Mouse (Mus musculus): ENCODE results near the gene Aldh1a1. TPM values are rescaled to one million over a fixed set of nuclear protein-coding genes. Genes with fewer than 3 reads are reported as not detected.
"Not testable (repeated sequence)": the region's sequence is repeated elsewhere in the genome, so short reads cannot be mapped to it uniquely, and the experiment has no call there.

Aldh1a1 gene
- total RNA-seq, 2 experiments from 2014 or later, result 8.8 to 8.9 TPM

DNA sequence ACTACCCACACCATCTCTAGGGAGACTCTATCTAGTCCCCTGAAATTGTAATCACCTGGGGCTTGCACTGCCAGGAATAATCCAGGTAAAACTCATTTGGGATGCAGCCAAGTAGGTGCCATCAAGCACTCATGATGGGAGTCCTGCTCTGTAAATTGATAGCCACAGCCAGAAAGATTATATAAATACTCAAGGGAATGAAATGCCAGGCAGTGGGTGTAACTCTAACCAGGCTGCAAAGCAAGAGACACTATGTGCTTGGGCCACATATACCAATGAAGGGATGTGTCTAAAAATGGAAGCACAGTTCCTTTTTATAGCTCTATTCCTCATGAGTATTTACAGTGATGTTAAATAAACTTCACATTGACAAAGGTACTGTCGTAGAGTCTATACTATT lies 56.9 kb downstream of the Aldh1a1 start:
- no peak for DNase-seq (ENCODE audit: low spot score in 2 of 2)

DNA sequence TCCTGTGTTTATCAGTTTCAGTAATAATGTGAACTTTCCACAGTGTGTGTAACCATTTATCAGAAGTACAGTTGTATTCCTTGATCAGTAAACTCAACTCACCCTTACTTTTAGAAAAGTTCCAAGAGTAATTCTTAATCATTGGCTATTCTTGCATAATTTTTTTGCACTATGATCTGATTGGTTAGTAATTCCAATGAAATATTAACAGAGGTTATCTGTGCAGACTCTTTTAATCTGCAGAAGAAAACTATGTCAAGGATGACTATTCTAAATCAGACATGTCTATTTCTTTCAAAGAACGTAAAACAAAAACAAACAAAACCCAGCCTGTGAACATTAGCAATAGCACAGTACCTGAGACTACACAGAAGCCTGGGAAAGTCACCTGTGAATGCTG lies 62.9 kb downstream of the Aldh1a1 start:
- DNase-seq (ENCODE audit: low spot score in 2 of 2), result no peak

DNA sequence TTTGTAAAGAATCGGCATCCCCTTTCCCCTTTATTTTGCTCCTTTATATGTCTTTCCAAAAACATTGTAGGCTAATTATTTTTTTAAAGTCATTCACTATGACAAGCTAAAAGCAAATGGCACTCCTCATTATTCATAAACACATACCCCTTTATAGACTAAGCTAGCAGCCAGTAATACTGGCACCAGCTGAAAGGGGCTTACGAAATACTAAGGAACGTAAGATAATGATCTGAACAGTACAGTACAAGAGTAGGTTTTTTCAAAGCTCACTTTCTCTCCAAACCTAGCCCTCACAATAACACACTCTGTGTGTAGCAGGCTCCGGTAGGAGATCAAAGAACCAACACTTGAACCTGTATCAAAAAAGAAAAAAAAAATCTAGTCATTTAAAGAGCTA lies 64.7 kb downstream of the Aldh1a1 start:
- no peak for DNase-seq (ENCODE audit: low spot score in 2 of 2)

DNA sequence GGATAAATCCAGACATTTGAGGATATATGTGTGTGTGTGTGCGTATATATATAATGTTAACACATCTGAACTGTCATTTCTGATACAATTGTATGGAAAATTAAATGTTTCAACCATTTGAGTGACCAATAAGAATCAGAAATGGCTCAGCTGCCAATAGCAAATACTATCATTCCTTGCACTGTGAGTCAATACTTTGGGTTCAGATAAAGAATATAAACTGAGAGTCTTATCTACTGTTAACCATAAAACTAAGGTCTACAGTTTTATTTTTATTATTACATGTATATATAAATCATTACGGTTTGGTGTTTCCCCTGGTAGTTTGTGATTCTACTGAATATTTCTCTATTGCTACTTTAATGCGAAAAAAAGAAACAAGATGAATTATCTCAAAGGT lies 65.6 kb downstream of the Aldh1a1 start:
- DNase-seq (ENCODE audit: low spot score in 2 of 2), result no peak

DNA sequence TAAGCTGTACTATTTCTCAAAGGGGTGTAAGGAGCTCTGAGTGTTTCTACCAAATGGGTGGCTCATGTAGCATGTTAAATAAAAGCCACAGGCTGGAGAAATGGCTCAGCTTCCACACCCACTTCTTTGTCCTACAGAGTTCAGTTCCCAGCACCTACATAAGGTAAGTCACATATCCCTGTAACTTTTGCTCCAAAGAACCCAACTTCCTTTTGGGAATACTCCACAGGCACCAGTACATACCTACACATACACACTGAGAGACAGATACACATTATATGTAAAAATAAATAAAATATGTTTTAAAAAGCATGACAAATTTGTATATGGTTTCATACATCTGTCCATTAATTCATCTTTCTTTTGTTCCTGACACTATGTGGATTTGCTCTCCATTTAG lies 66.0 kb downstream of the Aldh1a1 start:
- DNase-seq (ENCODE audit: low spot score in 2 of 2), result no peak

DNA sequence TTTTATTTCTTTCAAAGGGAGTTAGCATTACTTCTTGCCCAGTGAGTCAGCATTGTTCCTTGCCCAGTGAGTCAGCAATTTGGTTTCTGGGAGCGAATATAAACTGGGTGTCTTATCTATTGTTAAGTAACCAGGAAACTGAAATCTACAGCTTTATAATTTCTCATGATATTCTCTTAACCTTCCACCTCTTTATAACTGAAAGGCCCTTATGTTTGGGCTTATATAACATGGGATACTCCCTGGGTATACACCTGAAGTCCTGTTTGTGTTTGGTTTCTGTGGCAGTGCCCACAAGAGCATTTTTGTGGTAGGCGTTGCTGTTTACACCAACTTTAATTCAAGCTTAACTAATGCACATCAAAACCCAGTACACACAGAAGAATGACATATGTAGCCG lies 66.4 kb downstream of the Aldh1a1 start:
- no peak for DNase-seq (ENCODE audit: low spot score in 2 of 2)

DNA sequence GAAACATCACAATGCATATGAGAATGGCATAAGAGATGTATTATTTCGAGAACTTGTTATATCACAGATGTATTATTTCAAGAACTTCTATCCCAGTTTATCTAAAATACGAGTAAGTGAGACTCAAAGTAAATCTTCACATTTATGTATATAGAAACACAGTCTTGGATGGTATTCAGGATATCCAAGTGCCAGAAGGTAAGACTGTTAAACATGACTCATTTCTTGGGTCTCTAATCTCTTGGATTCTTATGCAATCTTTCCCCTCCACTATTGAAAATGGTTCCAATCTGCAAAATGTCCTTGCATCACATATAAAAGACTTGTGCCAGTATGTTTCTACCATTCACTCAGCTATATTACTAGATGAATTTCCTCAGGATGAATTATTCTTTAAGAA lies 67.4 kb downstream of the Aldh1a1 start:
- no peak for DNase-seq (ENCODE audit: low spot score in 2 of 2)

DNA sequence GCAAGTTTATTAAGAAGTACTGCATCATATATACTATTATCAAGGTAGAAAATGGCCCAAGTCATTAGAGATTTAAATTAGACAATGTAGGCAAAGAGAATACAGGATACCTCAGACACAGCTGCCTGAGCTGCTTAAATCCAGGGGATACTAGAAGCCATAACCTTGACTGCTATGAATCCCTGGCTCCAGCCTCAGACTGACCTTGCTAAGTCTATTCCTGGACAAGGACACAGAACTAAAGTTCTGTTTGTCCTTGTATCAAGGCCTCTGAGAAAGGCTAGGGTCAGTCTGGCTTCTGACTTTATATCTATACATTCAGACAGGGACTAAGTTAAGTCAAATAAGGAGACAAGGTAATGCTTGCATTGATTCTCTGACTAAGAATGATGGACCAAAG lies 69.9 kb downstream of the Aldh1a1 start:
- DNase-seq (ENCODE audit: low spot score in 2 of 2), result no peak

DNA sequence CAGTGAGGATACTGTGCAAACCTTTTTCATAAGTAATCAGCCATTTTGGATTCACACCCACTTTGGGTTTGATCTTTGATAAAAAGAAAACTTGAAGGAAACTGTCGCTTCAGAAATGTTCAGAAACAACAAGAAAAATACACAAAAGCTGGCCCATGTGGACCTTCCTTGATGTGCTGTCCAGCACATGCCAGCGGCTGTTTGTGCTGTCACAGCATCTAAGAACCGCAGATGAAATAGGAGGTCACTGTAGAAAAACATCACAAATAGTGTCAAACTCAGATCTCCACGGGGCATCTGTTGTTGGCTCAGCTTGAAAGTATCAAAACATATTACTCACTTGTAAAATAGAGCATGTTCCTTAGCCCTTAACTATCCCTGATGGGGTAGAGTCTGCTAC lies 73.8 kb downstream of the Aldh1a1 start:
- no peak for DNase-seq (ENCODE audit: low spot score in 2 of 2)

DNA sequence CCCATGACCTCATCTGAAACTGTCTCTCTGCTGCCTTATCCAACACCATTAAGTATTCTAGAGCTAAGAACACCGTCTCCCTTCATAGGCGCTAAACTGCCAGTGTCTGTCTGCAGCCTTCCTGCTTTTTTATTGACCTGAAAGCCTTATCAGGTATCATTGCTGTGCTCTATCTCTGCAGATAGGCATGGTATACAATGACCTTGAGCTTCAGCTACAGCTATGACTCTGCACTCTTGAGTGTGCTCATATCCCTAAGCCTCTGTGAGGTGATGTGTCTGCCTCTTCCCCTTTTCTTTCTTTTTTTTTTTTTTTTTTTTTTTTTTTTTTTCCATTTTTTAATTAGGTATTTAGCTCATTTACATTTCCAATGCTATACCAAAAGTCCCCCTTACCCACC lies 74.5 kb downstream of the Aldh1a1 start:
- DNase-seq (ENCODE audit: low spot score in 2 of 2), result no peak

DNA sequence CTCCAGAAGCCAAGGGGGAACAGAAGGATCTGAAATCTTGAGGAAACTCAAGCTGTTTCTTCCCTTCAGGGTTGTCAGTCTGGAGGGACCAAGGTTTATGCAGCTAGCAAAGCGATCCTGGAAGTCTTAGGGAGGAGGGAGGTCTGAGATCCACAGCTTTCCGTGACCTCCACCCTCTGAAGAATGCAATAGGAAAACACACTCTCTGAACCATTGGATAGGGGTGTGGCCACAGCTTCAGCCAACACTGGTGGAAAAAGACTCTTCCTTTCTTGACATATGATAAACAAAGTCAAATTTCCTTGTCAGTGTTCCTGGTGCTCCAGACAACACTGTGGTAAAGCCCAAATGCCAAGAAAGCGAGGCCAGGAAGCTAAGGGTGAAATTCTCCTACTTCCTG lies 84.5 kb downstream of the Aldh1a1 start:
- no peak for DNase-seq (ENCODE audit: low spot score in 2 of 2)

DNA sequence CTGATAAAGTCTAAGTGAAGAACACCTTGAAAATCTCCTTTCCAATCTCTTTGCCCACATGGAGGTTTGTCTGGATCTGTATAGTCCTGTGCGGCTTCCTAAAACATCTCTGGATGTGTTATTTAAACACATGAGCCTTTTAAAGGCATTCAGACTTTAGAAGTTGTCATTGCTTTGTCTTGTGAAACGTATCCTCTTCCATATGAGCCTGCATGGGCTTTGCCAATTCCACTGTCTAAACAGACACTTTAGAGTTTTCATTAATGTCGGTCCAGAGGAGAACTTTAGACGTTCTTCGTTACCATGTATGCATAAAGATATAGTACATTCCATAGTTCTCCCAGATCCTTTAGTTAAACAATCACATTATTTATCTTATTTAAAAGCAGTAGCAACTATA lies 84.9 kb downstream of the Aldh1a1 start:
- DNase-seq (ENCODE audit: low spot score in 2 of 2), result no peak

DNA sequence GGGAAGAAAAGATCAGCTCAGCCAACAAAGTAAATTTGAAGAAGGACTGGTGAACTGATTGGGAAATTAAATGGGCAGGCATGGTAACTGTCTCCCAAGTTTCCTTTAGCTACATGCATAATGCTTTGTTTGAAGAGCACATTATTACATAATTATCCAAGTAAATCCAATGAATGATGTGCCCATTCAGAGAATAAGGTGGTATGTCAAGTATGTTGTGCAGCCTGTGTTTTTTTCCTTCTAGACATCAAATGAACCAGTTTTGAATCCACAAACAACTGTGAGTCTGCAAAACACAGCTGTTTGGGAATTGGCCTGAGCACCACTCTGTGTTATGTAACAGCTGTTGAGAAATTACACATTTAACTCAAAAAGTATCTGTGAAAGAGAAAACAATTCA lies 107.4 kb downstream of the Aldh1a1 start:
- DNase-seq (ENCODE audit: low spot score in 2 of 2), result no peak

DNA sequence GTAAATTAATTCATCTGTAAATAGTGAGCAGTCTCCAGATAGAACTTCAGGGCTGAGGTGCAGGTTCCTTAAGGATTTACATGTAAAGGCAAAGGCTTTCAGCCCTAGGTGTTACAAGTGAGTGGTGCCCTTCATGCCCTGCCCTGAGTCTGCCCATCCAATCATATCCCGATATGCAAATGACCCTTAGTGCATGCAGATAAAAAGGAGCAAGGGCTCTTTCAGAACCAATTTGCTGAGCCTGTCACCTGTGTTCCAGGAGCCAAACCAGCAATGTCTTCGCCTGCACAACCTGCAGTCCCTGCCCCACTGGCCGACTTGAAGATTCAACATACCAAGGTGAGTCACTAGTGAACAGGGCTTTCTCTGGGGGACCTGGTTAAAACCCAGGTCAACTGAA lies 109.2 kb downstream of the Aldh1a1 start:
- DNase-seq (ENCODE audit: low spot score in 2 of 2), result no peak

DNA sequence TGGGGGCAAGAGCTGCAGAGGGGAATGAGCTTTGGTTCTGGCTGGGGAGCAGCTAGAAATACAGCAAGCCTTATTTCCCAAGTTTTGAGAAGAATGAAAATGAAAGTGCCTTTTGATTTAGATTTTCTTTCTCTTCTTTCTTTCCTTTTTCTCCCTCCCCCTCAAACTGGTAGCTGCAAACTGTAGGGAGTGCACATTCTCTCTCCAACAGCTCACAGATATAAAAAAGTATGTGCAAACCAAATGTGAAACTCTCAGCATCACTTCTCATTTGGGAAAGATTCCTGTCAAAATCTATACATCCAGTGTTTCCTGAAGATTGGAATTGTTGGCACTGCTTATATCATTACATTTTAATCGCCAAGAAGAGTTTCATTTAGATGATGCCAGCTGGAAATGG lies 110.7 kb downstream of the Aldh1a1 start:
- DNase-seq (ENCODE audit: low spot score in 2 of 2), result no peak

DNA sequence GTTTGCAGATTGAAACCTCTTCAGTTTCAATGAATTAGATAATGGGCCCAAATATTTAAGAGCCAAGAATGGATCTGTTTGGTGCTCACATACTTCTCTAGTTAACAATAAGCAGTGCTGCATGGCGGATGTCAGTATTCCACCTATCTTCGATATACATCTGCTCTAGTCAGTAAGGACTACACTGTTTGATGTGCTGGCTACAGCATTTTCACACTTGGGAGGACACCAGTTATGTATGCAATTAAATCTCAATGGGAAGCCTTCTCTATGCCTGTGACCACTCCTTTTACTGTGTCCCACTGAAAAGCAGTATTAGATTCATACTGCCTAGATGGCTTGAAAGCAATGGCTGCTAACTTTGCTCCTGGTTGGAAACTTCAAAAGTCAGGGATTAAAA lies 111.4 kb downstream of the Aldh1a1 start:
- no peak for DNase-seq (ENCODE audit: low spot score in 2 of 2)

DNA sequence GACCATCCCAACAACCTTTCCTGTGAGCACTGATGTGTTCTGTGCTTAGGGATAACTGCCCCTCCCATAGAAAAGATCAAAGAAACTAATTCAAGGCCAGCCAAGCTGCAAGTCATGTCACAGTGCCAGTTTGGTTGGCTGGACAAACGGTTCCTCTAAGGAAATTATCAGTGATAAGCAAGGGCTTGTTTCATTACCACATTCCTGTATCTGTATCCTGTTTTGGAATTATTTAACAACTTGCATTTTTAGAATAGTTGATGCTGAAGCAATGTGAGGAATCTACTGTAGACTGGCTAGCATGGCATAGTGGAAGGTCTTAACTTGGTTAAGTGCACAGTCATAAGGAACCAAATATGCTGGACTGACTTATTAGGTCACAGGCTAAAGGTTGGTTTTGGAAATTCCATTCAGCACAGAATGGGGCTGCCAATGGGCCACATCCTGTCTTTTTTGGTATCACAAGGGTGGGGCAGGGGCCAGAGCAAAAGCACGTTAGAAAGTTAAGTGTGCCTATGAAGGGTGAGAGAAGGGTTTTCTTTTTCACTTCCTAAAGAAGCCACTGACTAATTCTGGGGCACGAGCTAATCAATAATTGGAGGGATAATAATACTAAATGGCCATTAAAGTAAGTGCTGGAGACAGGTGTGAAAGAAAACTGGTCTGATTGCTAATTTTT lies 121.9 kb downstream of the Aldh1a1 start:
- no peak for DNase-seq (ENCODE audit: low spot score in 2 of 2)

DNA sequence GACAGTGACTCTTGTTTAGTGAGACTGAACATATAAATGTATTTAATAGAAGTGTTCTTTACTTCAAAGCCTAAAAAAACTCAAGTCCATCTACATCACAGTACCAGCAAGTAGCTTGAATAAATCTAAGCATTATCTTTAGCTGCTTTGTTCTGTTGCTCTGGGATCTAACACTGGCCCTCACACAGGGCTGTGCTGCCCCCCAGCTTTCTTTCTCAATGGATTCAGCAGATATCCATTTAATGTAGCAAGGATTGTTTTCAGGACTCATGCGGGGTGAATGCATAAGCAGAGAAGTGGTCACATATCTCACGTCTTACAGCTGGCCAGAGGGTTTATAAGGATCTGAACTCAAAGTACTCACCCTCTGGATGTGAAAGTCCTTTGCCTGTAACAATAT lies 129.9 kb downstream of the Aldh1a1 start:
- no peak for DNase-seq (ENCODE audit: low spot score in 2 of 2)

DNA sequence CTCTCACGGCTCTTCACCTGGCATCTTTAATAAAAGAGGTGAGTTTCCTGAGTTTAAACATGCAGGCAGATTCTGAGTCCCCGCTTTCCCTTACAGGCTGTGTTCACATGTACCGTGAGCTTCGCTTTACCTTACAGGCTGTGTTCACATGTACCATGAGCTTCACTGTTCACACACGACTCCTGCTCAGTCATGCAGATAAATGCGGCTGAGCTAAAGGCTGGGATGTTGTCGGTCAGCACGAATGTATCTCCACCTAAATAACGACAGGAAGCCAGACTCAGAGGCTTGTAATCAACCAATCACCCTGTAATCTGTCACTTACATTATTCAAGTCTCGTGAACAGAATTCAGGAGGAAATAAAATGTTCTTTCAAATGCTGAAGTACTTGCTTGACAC lies 130.9 kb downstream of the Aldh1a1 start:
- DNase-seq (ENCODE audit: low spot score in 2 of 2), result no peak

DNA sequence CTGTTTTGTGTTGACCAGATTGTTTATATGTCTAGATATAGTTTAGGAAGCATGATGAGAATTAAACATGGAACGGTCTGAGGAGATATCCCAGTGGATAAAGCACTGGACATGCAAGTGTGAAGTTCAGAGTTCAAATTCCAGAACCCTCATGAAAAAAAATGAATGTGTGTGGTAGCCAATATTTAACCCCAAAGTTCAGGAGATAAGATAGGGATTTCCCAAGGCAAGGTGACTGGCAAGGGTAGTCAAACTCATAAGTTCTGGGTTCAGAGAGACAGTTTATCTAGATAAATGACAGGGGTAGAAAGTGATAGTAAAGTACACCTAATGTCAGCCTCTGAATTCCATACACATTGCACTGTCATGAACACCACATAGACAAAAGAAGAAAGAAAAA lies 138.5 kb downstream of the Aldh1a1 start:
- DNase-seq (ENCODE audit: low spot score in 2 of 2), result no peak

DNA sequence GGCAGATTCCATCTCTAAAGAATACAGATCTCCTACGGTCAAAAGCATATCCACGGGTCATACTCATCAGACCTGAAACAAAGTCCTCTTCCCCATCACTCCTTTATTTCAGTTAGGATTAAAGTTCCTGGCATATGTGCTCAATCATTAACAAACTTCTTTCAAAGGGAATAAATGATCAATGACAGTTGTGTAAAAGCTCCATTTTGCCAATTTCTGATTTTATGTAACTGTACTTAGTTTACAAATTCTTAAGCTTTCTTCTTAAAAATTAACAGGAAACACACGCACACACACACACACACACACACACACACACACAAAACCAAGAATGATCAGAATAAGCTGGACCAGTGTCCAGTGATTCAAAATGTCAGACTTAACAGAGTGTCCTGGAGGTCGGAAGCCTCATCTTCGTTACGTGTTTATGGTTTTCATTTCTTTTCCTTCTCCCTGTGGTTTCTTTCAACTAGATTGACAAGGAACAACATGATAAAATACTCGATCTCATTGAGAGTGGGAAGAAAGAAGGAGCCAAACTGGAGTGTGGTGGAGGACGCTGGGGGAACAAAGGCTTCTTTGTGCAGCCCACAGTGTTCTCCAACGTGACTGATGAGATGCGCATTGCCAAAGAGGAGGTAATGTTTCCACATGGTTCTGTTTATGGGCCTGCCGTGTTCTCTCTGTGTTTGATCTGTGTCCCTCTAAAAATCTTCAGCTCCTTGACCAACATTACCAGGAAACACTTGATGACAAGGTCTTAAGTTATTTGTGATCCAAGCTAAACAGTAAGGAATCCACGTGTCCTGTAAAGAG lies 141.6 kb downstream of the Aldh1a1 start:
- no peak for DNase-seq (ENCODE audit: low spot score in 2 of 2)

DNA sequence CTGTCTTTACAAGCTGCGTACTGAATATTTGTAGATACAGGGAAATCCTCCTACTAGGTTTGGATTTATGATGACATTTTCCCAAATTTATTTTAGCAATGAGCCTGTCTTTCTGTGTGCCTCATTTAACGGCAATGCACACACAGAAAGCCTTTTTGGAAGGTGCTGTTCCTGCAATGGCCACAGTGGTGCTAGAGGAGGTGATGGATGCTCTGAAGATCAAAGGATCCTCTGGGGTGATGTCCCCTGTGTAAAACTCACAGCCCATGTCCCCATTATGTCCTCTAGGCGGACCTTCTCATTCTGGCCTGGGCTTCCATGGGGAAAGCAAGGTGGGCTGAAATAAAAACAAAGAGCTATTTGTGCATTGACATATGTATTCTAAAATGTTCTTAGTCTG lies 151.8 kb downstream of the Aldh1a1 start:
- no peak for DNase-seq (ENCODE audit: low spot score in 2 of 2)

DNA sequence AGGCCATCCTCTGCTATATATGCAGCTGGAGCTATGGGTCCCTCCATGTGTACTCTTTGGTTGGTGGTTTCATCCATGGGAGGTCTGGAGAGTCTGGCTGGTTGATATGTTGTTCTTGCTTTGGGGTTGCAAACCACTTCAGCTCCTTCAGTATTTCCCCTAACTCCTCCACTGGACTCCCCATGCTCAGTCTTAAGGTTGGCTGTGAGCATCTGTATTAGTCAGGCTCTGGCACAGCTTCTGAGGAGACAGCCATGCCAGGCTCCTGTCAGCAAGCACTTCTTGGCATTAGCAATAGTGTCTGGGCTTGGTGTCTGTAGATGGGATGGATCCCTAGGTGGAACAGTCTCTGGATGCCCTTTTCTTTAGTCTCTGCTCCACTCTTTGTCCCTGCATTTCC lies 155.0 kb downstream of the Aldh1a1 start:
- not testable (repeated sequence) for DNase-seq (ENCODE audit: low spot score in 2 of 2)

Data from gastrocnemius, postnatal 4 days (tissue).